Mouse (Mus musculus) limb, embryonic 10.5 days (tissue): Measurements from ENCODE around the gene Anks3. TPM values are rescaled to one million over a fixed set of nuclear protein-coding genes. Genes with fewer than 3 reads are reported as not detected.

Experiments
- DNase-seq: peaks from one replicate; pipeline ENCODE4 v3.0.0-alpha.2; 2017; ENCODE audit warnings: low spot score
- H3K27ac ChIP-seq: fragments of 300-500 bp; sonication (generic); 2 replicates; pipeline ENCODE4 v1.5.1; 2016; ENCODE audit warnings: mild to moderate bottlenecking
- H3K27me3 ChIP-seq: fragments of 300-500 bp; sonication (generic); 2 replicates; pipeline ENCODE4 v1.6.1; 2016; ENCODE audit warnings: low read depth, mild to moderate bottlenecking; ENCODE audit not compliant: poor library complexity, severe bottlenecking
- H3K36me3 ChIP-seq: fragments of 300-500 bp; sonication (generic); 2 replicates; pipeline ENCODE4 v1.6.1; 2016; ENCODE audit warnings: mild to moderate bottlenecking, moderate library complexity
- H3K4me1 ChIP-seq: fragments of 300-500 bp; sonication (generic); 2 replicates; pipeline ENCODE4 v1.6.1; 2016
- H3K4me3 ChIP-seq: fragments of 300-500 bp; sonication (generic); 2 replicates; pipeline ENCODE4 v1.5.1; 2016; ENCODE audit warnings: mild to moderate bottlenecking, moderate library complexity
- H3K9me3 ChIP-seq: fragments of 300-500 bp; sonication (generic); replicated peaks from 2 replicates; pipeline ENCODE4 v1.6.1; 2016; ENCODE audit warnings: mild to moderate bottlenecking
- WGBS: fragments of 180-500 bp; shearing (Covaris S2); methylation state at CpG from one replicate; pipeline ENCODE4 v1.1.7; 2016; 5-methylcytosine and 5-hydroxymethylcytosine counted together
- polyA plus RNA-seq: library from polyadenylated mRNA; unstranded; fragments of >200 nt; fragmentation: Nextera tagmentation; extraction: Ambion mirVana; gene quantifications from 2 replicates; pipeline ENCODE4 v1.2.1, GENCODE M21; 2016

Gene Anks3
- polyA plus RNA-seq, 1 experiment from 2014 or later: 55.6 TPM

GRCm38 (mm10) chr16:4937351-4938190 lies 26.4 kb downstream of the Anks3 start:
- Histone ChIP-seq H3K9me3 (no peaks in the 10 kb centered on the region), H3K36me3 (peaks cover 81% of the 10 kb centered on the region), H3K4me3 (no peak overlapping the region), H3K4me1 (peaks cover 17% of the 10 kb centered on the region), H3K27me3 (no peaks in the 10 kb centered on the region), H3K27ac (no peak overlapping the region)
- DNase-seq: no peak
- WGBS: 93% methylated on average over 8 of the region's 8 CpGs

GRCm38 (mm10) chr16:4935931-4936703 lies 27.9 kb downstream of the Anks3 start:
- Histone ChIP-seq H3K36me3 (peaks cover 81% of the 10 kb centered on the region), H3K27ac (no peak overlapping the region)
- DNase-seq: no peak

GRCm38 (mm10) chr16:4935430-4935829 lies 28.6 kb downstream of the Anks3 start:
- Histone ChIP-seq H3K4me1 (peaks cover 17% of the 10 kb centered on the region), H3K27ac (no peak overlapping the region), H3K36me3 (peaks cover 81% of the 10 kb centered on the region), H3K9me3 (no peaks in the 10 kb centered on the region), H3K27me3 (no peaks in the 10 kb centered on the region), H3K4me3 (no peak overlapping the region)
- DNase-seq: no peak
- 95% methylated on average over 31 of the region's 31 CpGs for WGBS

More at GRCm38 (mm10) chr16:4935931-4936703, 27.9 kb downstream of the Anks3 start:
- no peaks in the 10 kb centered on the region for H3K27me3 ChIP-seq
- no peak overlapping the region for H3K4me3 ChIP-seq
- H3K9me3 ChIP-seq: no peaks in the 10 kb centered on the region
- H3K4me1 ChIP-seq: peaks cover 17% of the 10 kb centered on the region
- WGBS: 87% methylated on average over 10 of the region's 10 CpGs

GRCm38 (mm10) chr16:4932429-4932828 lies 31.6 kb downstream of the Anks3 start:
- Histone ChIP-seq H3K27me3 (no peaks in the 10 kb centered on the region), H3K4me3 (no peak overlapping the region), H3K27ac (no peak overlapping the region), H3K4me1 (no peaks in the 10 kb centered on the region), H3K9me3 (no peaks in the 10 kb centered on the region), H3K36me3 (peaks cover 100% of the 10 kb centered on the region)
- 98% methylated on average over 3 of the region's 3 CpGs for WGBS
- no peak for DNase-seq

GRCm38 (mm10) chr16:4928474-4928873 lies 35.5 kb downstream of the Anks3 start:
- 89% methylated on average over 2 of the region's 2 CpGs for WGBS
- Histone ChIP-seq H3K4me1 (no peaks in the 10 kb centered on the region), H3K36me3 (peaks cover 98% of the 10 kb centered on the region), H3K4me3 (no peak overlapping the region), H3K27ac (no peak overlapping the region), H3K27me3 (no peaks in the 10 kb centered on the region), H3K9me3 (no peaks in the 10 kb centered on the region)
- no peak for DNase-seq

- DNase-seq: no peak
- no peaks in the 10 kb centered on the region for H3K4me1 ChIP-seq
- WGBS: 95% methylated on average over 7 of the region's 7 CpGs
- H3K4me3 ChIP-seq: no peak overlapping the region
- no peak overlapping the region for H3K27ac ChIP-seq
- H3K27me3 ChIP-seq: no peaks in the 10 kb centered on the region
- H3K36me3 ChIP-seq: peaks cover 98% of the 10 kb centered on the region
- H3K9me3 ChIP-seq: no peaks in the 10 kb centered on the region
These were observed 36.0 kb downstream of the Anks3 start for GRCm38 (mm10) chr16:4927967-4928366.

GRCm38 (mm10) chr16:4923996-4924395 lies 40.0 kb downstream of the Anks3 start:
- H3K36me3 ChIP-seq: peaks cover 80% of the 10 kb centered on the region
- no peaks in the 10 kb centered on the region for H3K9me3 ChIP-seq
- 91% methylated on average over 5 of the region's 5 CpGs for WGBS
- H3K27ac ChIP-seq: no peak overlapping the region
- DNase-seq: no peak
- H3K27me3 ChIP-seq: no peaks in the 10 kb centered on the region
- no peaks in the 10 kb centered on the region for H3K4me1 ChIP-seq
- no peak overlapping the region for H3K4me3 ChIP-seq

GRCm38 (mm10) chr16:4922481-4922880 lies 41.5 kb downstream of the Anks3 start:
- Histone ChIP-seq H3K4me3 (no peak overlapping the region), H3K27me3 (no peaks in the 10 kb centered on the region), H3K36me3 (peaks cover 71% of the 10 kb centered on the region), H3K4me1 (no peaks in the 10 kb centered on the region), H3K27ac (no peak overlapping the region), H3K9me3 (no peaks in the 10 kb centered on the region)
- DNase-seq: no peak
- 92% methylated on average over 6 of the region's 6 CpGs for WGBS

GRCm38 (mm10) chr16:4920556-4920955 lies 43.4 kb downstream of the Anks3 start:
- Histone ChIP-seq H3K9me3 (no peaks in the 10 kb centered on the region), H3K27me3 (no peaks in the 10 kb centered on the region), H3K36me3 (peaks cover 67% of the 10 kb centered on the region), H3K27ac (no peak overlapping the region), H3K4me1 (no peaks in the 10 kb centered on the region), H3K4me3 (no peak overlapping the region)
- WGBS: 85% methylated on average over 4 of the region's 4 CpGs
- no peak for DNase-seq

GRCm38 (mm10) chr16:4916608-4917007 lies 47.4 kb downstream of the Anks3 start:
- 84% methylated on average over 2 of the region's 2 CpGs for WGBS

GRCm38 (mm10) chr16:4915931-4916330 lies 48.1 kb downstream of the Anks3 start:
- 90% methylated on average over 3 of the region's 3 CpGs for WGBS
- Histone ChIP-seq H3K9me3 (no peaks in the 10 kb centered on the region), H3K27me3 (no peaks in the 10 kb centered on the region), H3K36me3 (peaks cover 74% of the 10 kb centered on the region), H3K4me1 (peaks cover 7% of the 10 kb centered on the region; the same call in 1 of the 2 replicates), H3K4me3 (no peak overlapping the region), H3K27ac (no peak overlapping the region)
- no peak for DNase-seq

More at GRCm38 (mm10) chr16:4916608-4917007, 47.4 kb downstream of the Anks3 start:
- peaks cover 68% of the 10 kb centered on the region for H3K36me3 ChIP-seq
- no peak overlapping the region for H3K4me3 ChIP-seq
- peaks cover 7% of the 10 kb centered on the region; the same call in 1 of the 2 replicates for H3K4me1 ChIP-seq
- no peaks in the 10 kb centered on the region for H3K27me3 ChIP-seq
- H3K27ac ChIP-seq: no peak overlapping the region
- no peaks in the 10 kb centered on the region for H3K9me3 ChIP-seq
- DNase-seq: no peak

- no peaks in the 10 kb centered on the region for H3K27me3 ChIP-seq
- peaks cover 7% of the 10 kb centered on the region; the same call in 1 of the 2 replicates for H3K4me1 ChIP-seq
- 38% methylated on average over 12 of the region's 12 CpGs for WGBS
- peak overlapping the region; percentile 10; the same call in 1 of the 2 replicates for H3K27ac ChIP-seq
- H3K36me3 ChIP-seq: peaks cover 84% of the 10 kb centered on the region
- DNase-seq: peak; percentile 86
- H3K9me3 ChIP-seq: no peaks in the 10 kb centered on the region
- H3K4me3 ChIP-seq: peak overlapping the region; percentile 6; the same call in 1 of the 2 replicates
These were observed 49.9 kb downstream of the Anks3 start for GRCm38 (mm10) chr16:4913783-4914735.
